Mouse (Mus musculus) forebrain, embryonic 14.5 days (tissue): Measurements from ENCODE around the gene Kcnc4. TPM values are rescaled to one million over a fixed set of nuclear protein-coding genes. Genes with fewer than 3 reads are reported as not detected.

ENCODE experiments used
- ATAC-seq: fragments of 200-750 bp; cut with Nextera tagmentation; 2 replicates; pipeline ENCODE4 v1.8.0; 2017; ENCODE audit warnings: mild to moderate bottlenecking, moderate library complexity
- DNase-seq: peaks from one replicate; pipeline ENCODE4 v3.0.0-alpha.2; 2015; ENCODE audit warnings: low spot score
- H3K27ac ChIP-seq: fragments of 300-500 bp; sonication (generic); 2 replicates; pipeline ENCODE4 v1.5.1; 2014; ENCODE audit warnings: low read depth, mild to moderate bottlenecking, control low read depth, low read length, moderate library complexity
- H3K27me3 ChIP-seq: fragments of 300-500 bp; sonication (generic); replicated peaks from 2 replicates; pipeline ENCODE4 v1.6.1; 2014; ENCODE audit warnings: low read length, control low read depth, mixed read lengths; ENCODE audit not compliant: control insufficient read depth, insufficient read depth
- H3K36me3 ChIP-seq: fragments of 300-500 bp; sonication (generic); 2 replicates; pipeline ENCODE4 v1.6.1; 2014; ENCODE audit warnings: low read length, control low read depth; ENCODE audit not compliant: control insufficient read depth, insufficient read depth
- H3K4me1 ChIP-seq: fragments of 300-500 bp; sonication (generic); 2 replicates; pipeline ENCODE4 v1.6.1; 2014; ENCODE audit warnings: antibody characterized with exemption, low read length, control low read depth; ENCODE audit not compliant: control insufficient read depth, insufficient read depth
- H3K4me2 ChIP-seq: fragments of 300-500 bp; sonication (generic); 2 replicates; pipeline ENCODE4 v1.6.1; 2014; ENCODE audit warnings: mild to moderate bottlenecking, control low read depth, low read length
- H3K4me3 ChIP-seq: fragments of 300-500 bp; sonication (generic); 2 replicates; pipeline ENCODE4 v1.5.1; 2014; ENCODE audit warnings: low read depth, low read length, control low read depth
- H3K9ac ChIP-seq: fragments of 300-500 bp; sonication (generic); 2 replicates; pipeline ENCODE4 v1.6.1; 2014; ENCODE audit warnings: mild to moderate bottlenecking, low read length, control low read depth, moderate library complexity
- H3K9me3 ChIP-seq: fragments of 300-500 bp; sonication (generic); replicated peaks from 2 replicates; pipeline ENCODE4 v1.6.1; 2016; ENCODE audit warnings: low read length, control low read depth, mixed read lengths; ENCODE audit not compliant: control insufficient read depth
- WGBS: fragments of 180-500 bp; shearing (Covaris S2); extraction: QIAGEN DNeasy Blood & Tissue Kit; methylation state at CpG from one replicate; pipeline ENCODE4 v1.1.7; 2014; 5-methylcytosine and 5-hydroxymethylcytosine counted together
- polyA plus RNA-seq: library from polyadenylated mRNA; unstranded; fragments of >200 nt; fragmentation: Nextera tagmentation; extraction: Ambion mirVana; gene quantifications from 2 replicates; pipeline ENCODE4 v1.2.1, GENCODE M21; 2014

Kcnc4 gene
- polyA plus RNA-seq, 1 experiment from 2014 or later = 1.4 TPM

GRCm38 (mm10) chr3:107500301-107500700 is 40.9 kb upstream of the Kcnc4 start:
- 95% methylated on average over 11 of the region's 11 CpGs for WGBS
- Histone ChIP-seq H3K4me3 (no peak overlapping the region), H3K4me2 (no peak overlapping the region), H3K4me1 (peaks cover 39% of the 10 kb centered on the region), H3K9me3 (no peaks in the 10 kb centered on the region), H3K27me3 (no peaks in the 10 kb centered on the region), H3K9ac (no peak overlapping the region), H3K27ac (0 out of 2 replicates have a peak overlapping the region, but pooled peaks have one; percentile 85), H3K36me3 (peaks cover 3% of the 10 kb centered on the region; the same call in 1 of the 2 replicates)
- no peak for ATAC-seq
- no peak for DNase-seq

GRCm38 (mm10) chr3:107496086-107496850 is 36.9 kb upstream of the Kcnc4 start:
- DNase-seq (peak; percentile 92), ATAC-seq (peak; percentile 76)
- H3K4me1 ChIP-seq = peaks cover 32% of the 10 kb centered on the region
- H3K36me3 ChIP-seq = peaks cover 5% of the 10 kb centered on the region
- no peak overlapping the region for H3K9ac ChIP-seq
- 33% methylated on average over 13 of the region's 13 CpGs for WGBS
- H3K27ac ChIP-seq = peak overlapping the region; percentile 75
- H3K9me3 ChIP-seq = no peaks in the 10 kb centered on the region
- H3K4me2 ChIP-seq = no peak overlapping the region
- no peak overlapping the region for H3K4me3 ChIP-seq
- no peaks in the 10 kb centered on the region for H3K27me3 ChIP-seq

- H3K4me3 ChIP-seq = no peak overlapping the region
- WGBS = 72% methylated on average over 6 of the region's 6 CpGs
- H3K27me3 ChIP-seq = no peaks in the 10 kb centered on the region
- peaks cover 5% of the 10 kb centered on the region for H3K36me3 ChIP-seq
- no peak overlapping the region for H3K9ac ChIP-seq
- DNase-seq = no peak
- H3K9me3 ChIP-seq = no peaks in the 10 kb centered on the region
- ATAC-seq = no peak
- H3K4me1 ChIP-seq = peaks cover 32% of the 10 kb centered on the region; the same call in 1 of the 2 replicates
- no peak overlapping the region for H3K4me2 ChIP-seq
- peak overlapping the region; percentile 75; the same call in 1 of the 2 replicates for H3K27ac ChIP-seq
Observed at GRCm38 (mm10) chr3:107495524-107495923, 36.2 kb upstream of the Kcnc4 start.

GRCm38 (mm10) chr3:107491459-107491858 is 32.1 kb upstream of the Kcnc4 start:
- peak; percentile 94 for DNase-seq
- ATAC-seq = peak; percentile 93
- Histone ChIP-seq H3K27ac (peak overlapping the region; percentile 87), H3K36me3 (peaks cover 2% of the 10 kb centered on the region), H3K9ac (no peak overlapping the region), H3K27me3 (no peaks in the 10 kb centered on the region), H3K4me3 (no peak overlapping the region), H3K4me2 (0 out of 2 replicates have a peak overlapping the region, but pooled peaks have one; percentile 6), H3K4me1 (peaks cover 27% of the 10 kb centered on the region; the same call in 1 of the 2 replicates), H3K9me3 (no peaks in the 10 kb centered on the region)
- 12% methylated on average over 6 of the region's 6 CpGs for WGBS

- Histone ChIP-seq H3K9me3 (no peaks in the 10 kb centered on the region), H3K9ac (no peak overlapping the region), H3K4me2 (no peak overlapping the region), H3K27ac (no peak overlapping the region), H3K4me3 (no peak overlapping the region), H3K27me3 (no peaks in the 10 kb centered on the region), H3K4me1 (peaks cover 16% of the 10 kb centered on the region; the same call in 1 of the 2 replicates), H3K36me3 (peaks cover 2% of the 10 kb centered on the region; the same call in 1 of the 2 replicates)
- ATAC-seq (no peak), DNase-seq (no peak)
- WGBS = 77% methylated on average over 4 of the region's 4 CpGs
Observed at GRCm38 (mm10) chr3:107488637-107489036, 29.3 kb upstream of the Kcnc4 start.

- peak; percentile 99 for ATAC-seq
- no peaks in the 10 kb centered on the region for H3K36me3 ChIP-seq
- H3K27ac ChIP-seq = peak overlapping the region; percentile 44; the same call in 1 of the 2 replicates
- H3K9me3 ChIP-seq = no peaks in the 10 kb centered on the region
- H3K4me2 ChIP-seq = no peak overlapping the region
- WGBS = 32% methylated on average over 11 of the region's 11 CpGs
- no peak overlapping the region for H3K9ac ChIP-seq
- peaks cover 4% of the 10 kb centered on the region; the same call in 1 of the 2 replicates for H3K4me1 ChIP-seq
- DNase-seq = peak; percentile 90
- H3K27me3 ChIP-seq = no peaks in the 10 kb centered on the region
- H3K4me3 ChIP-seq = no peak overlapping the region
Observed at GRCm38 (mm10) chr3:107483290-107483689, 23.9 kb upstream of the Kcnc4 start.

GRCm38 (mm10) chr3:107480660-107481059 is 21.3 kb upstream of the Kcnc4 start:
- Histone ChIP-seq H3K36me3 (no peaks in the 10 kb centered on the region), H3K4me2 (no peak overlapping the region), H3K27ac (no peak overlapping the region), H3K27me3 (no peaks in the 10 kb centered on the region), H3K9me3 (no peaks in the 10 kb centered on the region), H3K4me3 (no peak overlapping the region), H3K9ac (no peak overlapping the region), H3K4me1 (peaks cover 4% of the 10 kb centered on the region; the same call in 1 of the 2 replicates)
- 62% methylated on average over 3 of the region's 3 CpGs for WGBS
- DNase-seq (peak; percentile 31), ATAC-seq (no peak)

GRCm38 (mm10) chr3:107472198-107472597 is 12.8 kb upstream of the Kcnc4 start:
- DNase-seq (peak; percentile 73), ATAC-seq (peak; percentile 77)
- Histone ChIP-seq H3K4me3 (no peak overlapping the region), H3K4me1 (no peaks in the 10 kb centered on the region), H3K9me3 (no peaks in the 10 kb centered on the region), H3K9ac (no peak overlapping the region), H3K27ac (no peak overlapping the region), H3K27me3 (no peaks in the 10 kb centered on the region), H3K4me2 (no peak overlapping the region), H3K36me3 (no peaks in the 10 kb centered on the region)
- WGBS = 32% methylated on average over 6 of the region's 6 CpGs

- Histone ChIP-seq H3K9ac (no peak overlapping the region), H3K4me2 (no peak overlapping the region), H3K27me3 (no peaks in the 10 kb centered on the region), H3K9me3 (no peaks in the 10 kb centered on the region), H3K4me3 (no peak overlapping the region), H3K27ac (no peak overlapping the region), H3K36me3 (no peaks in the 10 kb centered on the region), H3K4me1 (no peaks in the 10 kb centered on the region)
- DNase-seq (no peak), ATAC-seq (no peak)
- 78% methylated on average over 4 of the region's 4 CpGs for WGBS
Observed at GRCm38 (mm10) chr3:107469059-107469458, 9.7 kb upstream of the Kcnc4 start.
